Mouse (Mus musculus) myocyte (in vitro differentiated cells): Measurements from ENCODE around the gene Hoxd3. TPM values are rescaled to one million over a fixed set of nuclear protein-coding genes. Genes with fewer than 3 reads are reported as not detected.

Source experiments
- H3K27me3 ChIP-seq: one replicate; pipeline ENCODE4 v1.6.1; 2011; ENCODE audit not compliant: control insufficient read depth, insufficient read depth, insufficient read length
- H3K36me3 ChIP-seq: one replicate; pipeline ENCODE4 v1.6.1; 2011; ENCODE audit not compliant: control insufficient read depth, insufficient read depth
- H3K4me2 ChIP-seq: one replicate; pipeline ENCODE4 v1.6.1; 2011; ENCODE audit warnings: low read depth, control low read depth
- H3K4me3 ChIP-seq: one replicate; pipeline ENCODE4 v1.5.1; 2011; ENCODE audit warnings: mild to moderate bottlenecking, control low read depth, moderate library complexity
- H3K79me2 ChIP-seq: one replicate; pipeline ENCODE4 v1.6.1; 2011; ENCODE audit not compliant: control insufficient read depth, insufficient read depth
- H3ac ChIP-seq: one replicate; pipeline ENCODE4 v1.6.1; 2011; ENCODE audit not compliant: control insufficient read depth, insufficient read length
- CEBPB ChIP-seq: IDR thresholded peaks from 2 replicates; pipeline ENCODE4 v1.6.1; 2011; ENCODE audit warnings: mild to moderate bottlenecking, moderate library complexity; ENCODE audit not compliant: poor library complexity, insufficient read depth, severe bottlenecking
- E2F4 ChIP-seq: IDR thresholded peaks from one replicate; pipeline ENCODE4 v1.6.1; 2011; ENCODE audit warnings: mild to moderate bottlenecking, control low read depth, moderate library complexity; ENCODE audit not compliant: insufficient read depth
- MAX ChIP-seq: IDR thresholded peaks from one replicate; pipeline ENCODE4 v1.6.1; 2011; ENCODE audit warnings: low read depth, mild to moderate bottlenecking, control low read depth
- MYOD1 ChIP-seq, 3 experiments: IDR thresholded peaks; one replicate each; pipeline ENCODE4 v1.6.1; 2011; ENCODE audit warnings: control low read depth in 2 of 3, low read depth in 2 of 3, mild to moderate bottlenecking in 2 of 3, moderate library complexity in 1 of 3; ENCODE audit not compliant: insufficient read length in 2 of 3, control insufficient read depth in 1 of 3
- MYOG ChIP-seq, 3 experiments: IDR thresholded peaks; one replicate each; pipeline ENCODE4 v1.6.1; 2011; ENCODE audit warnings: control low read depth in 2 of 3, low read depth in 2 of 3, mild to moderate bottlenecking in 2 of 3; ENCODE audit not compliant: insufficient read length in 2 of 3, control insufficient read depth in 1 of 3, insufficient read depth in 1 of 3
- POLR2A ChIP-seq: IDR thresholded peaks from one replicate; pipeline ENCODE4 v1.6.1; 2011; ENCODE audit warnings: low read depth, mild to moderate bottlenecking, control low read depth, moderate library complexity; ENCODE audit not compliant: insufficient read length
- POLR2AphosphoS2 ChIP-seq: IDR thresholded peaks from one replicate; pipeline ENCODE4 v1.6.1; 2011; ENCODE audit warnings: low read depth, control low read depth; ENCODE audit not compliant: insufficient read length
- REST ChIP-seq: IDR thresholded peaks from one replicate; pipeline ENCODE4 v1.6.1; 2011; ENCODE audit warnings: mild to moderate bottlenecking, control low read depth, moderate library complexity; ENCODE audit not compliant: insufficient read depth, insufficient read length
- SRF ChIP-seq: IDR thresholded peaks from one replicate; pipeline ENCODE4 v1.6.1; 2011; ENCODE audit warnings: low read depth; ENCODE audit not compliant: control insufficient read depth, insufficient read length
- TCF12 ChIP-seq: IDR thresholded peaks from one replicate; pipeline ENCODE4 v1.6.1; 2011; ENCODE audit warnings: mild to moderate bottlenecking, control low read depth; ENCODE audit not compliant: poor library complexity, insufficient read depth, severe bottlenecking
- TCF3 ChIP-seq: IDR thresholded peaks from one replicate; pipeline ENCODE4 v1.6.1; 2011; ENCODE audit warnings: low read depth, control low read depth; ENCODE audit not compliant: insufficient read length
- USF1 ChIP-seq: IDR thresholded peaks from one replicate; pipeline ENCODE4 v1.6.1; 2011; ENCODE audit warnings: low read depth, mild to moderate bottlenecking, control low read depth, moderate library complexity
- polyA plus RNA-seq: library from polyadenylated mRNA; unstranded; fragments of >200 nt; fragmentation: generic; extraction: Trizol; gene quantifications from one replicate; pipeline ENCODE4 v1.2.1, GENCODE M21; 2012; ENCODE audit warnings: missing spikeins

Gene Hoxd3
- polyA plus RNA-seq, 1 experiment: not detected

DNA sequence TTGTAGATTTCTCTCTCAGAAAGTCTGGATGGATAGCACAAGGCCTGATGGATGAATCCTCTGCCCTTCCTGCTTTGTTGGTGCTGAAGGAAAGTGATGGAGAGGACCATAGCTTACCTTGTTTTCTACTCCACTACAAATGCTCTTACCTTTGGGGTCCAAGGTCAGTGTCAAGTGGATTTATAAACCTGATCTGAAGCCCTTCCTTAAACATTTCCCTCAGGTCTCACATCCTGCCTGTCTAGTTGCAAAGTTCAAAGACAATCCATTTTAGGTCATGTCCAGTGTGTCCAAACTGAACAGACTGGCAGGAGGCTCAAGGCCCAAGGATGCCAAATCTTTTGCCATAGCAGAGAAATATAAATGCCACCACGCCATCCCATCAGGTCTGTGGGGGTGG lies 40.1 kb downstream of the Hoxd3 start:
- peaks cover 44% of the 10 kb centered on the region for H3K27me3 ChIP-seq
- H3K4me2 ChIP-seq: no peak overlapping the region
- TF ChIP-seq USF1: no peak
- no peak for TF ChIP-seq POLR2AphosphoS2
- TF ChIP-seq SRF: no peak
- no peak for TF ChIP-seq TCF3
- TF ChIP-seq TCF12: no peak
- no peak for TF ChIP-seq REST
- TF ChIP-seq MYOD1 (IDR thresholded peaks at IDR 0.05; ENCODE audit: control insufficient read depth in 1 of 3, insufficient read length in 2 of 3, low read depth in 2 of 3): no peak
- no peak for TF ChIP-seq MAX
- TF ChIP-seq E2F4: no peak
- TF ChIP-seq CEBPB: no peak
- no peak for TF ChIP-seq POLR2A
- no peak for TF ChIP-seq MYOG (IDR thresholded peaks at IDR 0.05; ENCODE audit: control insufficient read depth in 1 of 3, insufficient read depth in 1 of 3, insufficient read length in 2 of 3, low read depth in 2 of 3)
- H3K4me3 ChIP-seq: no peak overlapping the region
- H3K36me3 ChIP-seq: no peaks in the 10 kb centered on the region
- no peaks in the 10 kb centered on the region for H3K79me2 ChIP-seq
- H3ac ChIP-seq: no peak overlapping the region

- no peak overlapping the region for H3K4me2 ChIP-seq
- no peaks in the 10 kb centered on the region for H3K79me2 ChIP-seq
- TF ChIP-seq E2F4: no peak
- no peak overlapping the region for H3K4me3 ChIP-seq
- H3K36me3 ChIP-seq: no peaks in the 10 kb centered on the region
- peaks cover 40% of the 10 kb centered on the region for H3K27me3 ChIP-seq
- no peak overlapping the region for H3ac ChIP-seq
Observed at GRCm38 (mm10) chr2:74752431-74753174, 40.9 kb downstream of the Hoxd3 start.

DNA sequence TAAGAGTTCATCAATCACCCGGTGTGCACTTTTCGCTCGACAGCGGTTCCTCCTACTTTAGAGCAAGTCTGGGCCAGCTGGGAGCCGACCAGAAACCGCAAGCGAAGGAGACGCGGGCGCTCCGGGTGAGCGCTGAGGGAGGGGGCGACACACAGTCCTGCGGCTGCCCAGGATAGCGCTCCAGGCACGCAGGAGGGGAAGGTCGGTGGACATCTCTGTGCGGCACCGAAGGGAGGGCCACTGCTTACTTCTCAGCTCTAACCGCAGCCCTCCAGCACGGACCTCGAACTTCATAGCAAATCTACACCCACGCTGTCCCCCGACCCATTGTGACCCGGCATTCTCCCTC lies 41.4 kb downstream of the Hoxd3 start:
- no peak overlapping the region for H3K4me3 ChIP-seq
- no peak overlapping the region for H3ac ChIP-seq

DNA sequence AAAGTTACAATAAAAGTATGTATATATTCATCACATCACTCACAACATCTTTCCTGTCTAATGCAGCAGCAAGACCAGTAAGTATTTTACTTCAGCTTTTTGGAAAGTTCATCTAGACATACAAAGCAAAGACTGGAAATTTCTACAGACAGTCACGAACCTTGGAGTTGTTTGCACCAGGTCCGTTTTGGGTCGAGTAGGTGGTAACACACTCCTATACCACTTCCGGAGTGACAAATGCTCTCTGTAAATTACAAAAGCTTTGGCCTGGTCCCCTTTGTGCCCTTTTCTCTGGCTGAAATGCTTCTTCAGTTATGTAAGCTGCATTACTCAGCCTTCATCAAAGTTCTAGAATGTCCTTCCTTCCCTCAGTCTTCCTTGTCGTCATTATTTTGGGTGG lies 42.0 kb downstream of the Hoxd3 start:
- Histone ChIP-seq H3K27me3 (peaks cover 40% of the 10 kb centered on the region), H3K36me3 (no peaks in the 10 kb centered on the region), H3K4me3 (no peak overlapping the region), H3K4me2 (no peak overlapping the region), H3ac (no peak overlapping the region), H3K79me2 (no peaks in the 10 kb centered on the region)
- TF ChIP-seq TCF3 (no peak), MYOG (IDR thresholded peaks at IDR 0.05; ENCODE audit: control insufficient read depth in 1 of 3, insufficient read depth in 1 of 3, insufficient read length in 2 of 3, low read depth in 2 of 3) (no peak), MAX (no peak), POLR2A (no peak), CEBPB (no peak), E2F4 (no peak), MYOD1 (IDR thresholded peaks at IDR 0.05; ENCODE audit: control insufficient read depth in 1 of 3, insufficient read length in 2 of 3, low read depth in 2 of 3) (no peak), REST (no peak), TCF12 (no peak), USF1 (no peak), POLR2AphosphoS2 (no peak)

More for the DNA sequence above, 41.4 kb downstream of the Hoxd3 start:
- Histone ChIP-seq H3K79me2 (no peaks in the 10 kb centered on the region), H3K4me2 (no peak overlapping the region), H3K36me3 (no peaks in the 10 kb centered on the region), H3K27me3 (peaks cover 40% of the 10 kb centered on the region)
- TF ChIP-seq USF1: no peak
- no peak for TF ChIP-seq REST
- TF ChIP-seq TCF3: no peak
- no peak for TF ChIP-seq MAX
- no peak for TF ChIP-seq POLR2A
- no peak for TF ChIP-seq CEBPB
- TF ChIP-seq E2F4: no peak
- TF ChIP-seq MYOD1 (IDR thresholded peaks at IDR 0.05; ENCODE audit: control insufficient read depth in 1 of 3, insufficient read length in 2 of 3, low read depth in 2 of 3): no peak
- TF ChIP-seq MYOG (IDR thresholded peaks at IDR 0.05; ENCODE audit: control insufficient read depth in 1 of 3, insufficient read depth in 1 of 3, insufficient read length in 2 of 3, low read depth in 2 of 3): no peak
- TF ChIP-seq SRF: no peak
- no peak for TF ChIP-seq TCF12
- no peak for TF ChIP-seq POLR2AphosphoS2

- H3K27me3 ChIP-seq: peaks cover 10% of the 10 kb centered on the region
- TF ChIP-seq MYOG (IDR thresholded peaks at IDR 0.05; ENCODE audit: control insufficient read depth in 1 of 3, insufficient read depth in 1 of 3, insufficient read length in 2 of 3, low read depth in 2 of 3) (no peak), USF1 (no peak), E2F4 (no peak), MYOD1 (IDR thresholded peaks at IDR 0.05; ENCODE audit: control insufficient read depth in 1 of 3, insufficient read length in 2 of 3, low read depth in 2 of 3) (no peak), TCF12 (no peak), SRF (no peak), REST (no peak), POLR2A (no peak), TCF3 (no peak), MAX (no peak), POLR2AphosphoS2 (no peak), CEBPB (no peak)
Observed at GRCm38 (mm10) chr2:74760146-74760545, 48.4 kb downstream of the Hoxd3 start.

More at GRCm38 (mm10) chr2:74760146-74760545, 48.4 kb downstream of the Hoxd3 start:
- Histone ChIP-seq H3K36me3 (no peaks in the 10 kb centered on the region), H3K79me2 (no peaks in the 10 kb centered on the region), H3ac (no peak overlapping the region), H3K4me2 (no peak overlapping the region), H3K4me3 (no peak overlapping the region)
